Mouse (Mus musculus) erythroblast, embryonic 14.5 days (primary cell): ENCODE measurements at regions not wholly inside any gene's neighbourhood (a gene's known extent, or its start where the extent isn't known, plus 50 kb on each side); places are given as distances from the start of the nearest gene placed in this dataset.

Experiments used
- GATA1 ChIP-seq: IDR thresholded peaks from 2 replicates; pipeline ENCODE4 v1.6.1; 2012; ENCODE audit warnings: low read length, inconsistent platforms, mixed read lengths
- TAL1 ChIP-seq: IDR thresholded peaks from 3 replicates; pipeline ENCODE4 v1.6.1; 2012; ENCODE audit warnings: low read length, inconsistent platforms, mixed read lengths

- no peak for TF ChIP-seq GATA1
- no peak for TF ChIP-seq TAL1
Measured at GRCm38 (mm10) chr15:50401386-50401785, 3483.3 kb upstream of the Gm7489 start.
